Mouse (Mus musculus): ENCODE results near the gene Sbf2. TPM values are rescaled to one million over a fixed set of nuclear protein-coding genes. Genes with fewer than 3 reads are reported as not detected.
A peak's percentile ranks its signal among the peaks of the same experiment; 100 is the strongest.

The Sbf2 gene
- polyA plus RNA-seq, 1 experiment from 2014 or later, result 34.8 TPM

- H3K9me3 ChIP-seq, result no peaks in the 10 kb centered on the region
- H3K4me1 ChIP-seq (replicated peaks), result peaks cover 3% of the 10 kb centered on the region; the same call in 1 of the 2 replicates
- DNase-seq (ENCODE audit: low spot score), result no peak
- H3K27ac ChIP-seq, result no peak overlapping the region
- H3K27me3 ChIP-seq (ENCODE audit: insufficient read depth, poor library complexity, severe bottlenecking), result no peaks in the 10 kb centered on the region
- H3K4me3 ChIP-seq, result no peak overlapping the region
- peaks cover 22% of the 10 kb centered on the region for H3K36me3 ChIP-seq
Measured at GRCm38 (mm10) chr7:110267014-110267413, 347.7 kb downstream of the Sbf2 start.

GRCm38 (mm10) chr7:110265796-110266195 lies 348.9 kb downstream of the Sbf2 start:
- Histone ChIP-seq H3K27ac (no peak overlapping the region), H3K27me3 (ENCODE audit: insufficient read depth, poor library complexity, severe bottlenecking) (no peaks in the 10 kb centered on the region), H3K4me1 (replicated peaks) (no peaks in the 10 kb centered on the region), H3K4me3 (no peak overlapping the region), H3K36me3 (peaks cover 14% of the 10 kb centered on the region), H3K9me3 (no peaks in the 10 kb centered on the region)
- peak; percentile 77 for DNase-seq (ENCODE audit: low spot score)
- WGBS, result 32% methylated on average over 7 of the region's 7 CpGs

DNA sequence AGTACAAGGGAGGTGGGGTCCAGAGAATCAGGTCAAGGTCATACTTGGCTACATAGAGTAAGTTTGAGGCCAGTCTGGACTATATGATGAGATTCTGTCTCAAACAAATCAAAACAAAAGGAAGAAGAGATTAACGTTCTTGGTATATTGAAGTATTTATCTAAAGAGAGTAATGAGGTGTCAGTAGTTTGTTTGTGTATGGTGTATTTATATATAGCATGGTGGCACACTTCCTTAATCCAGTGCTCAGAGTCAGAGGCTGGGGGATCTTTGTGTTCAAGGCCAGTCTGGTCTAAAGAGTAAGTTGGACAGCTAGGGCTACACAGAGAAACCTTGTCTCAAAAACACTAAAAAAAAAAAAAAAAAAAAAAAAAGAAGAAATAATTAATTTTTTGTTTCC lies 351.2 kb downstream of the Sbf2 start:
- peaks cover 4% of the 10 kb centered on the region; the same call in 1 of the 2 replicates for H3K36me3 ChIP-seq
- no peak overlapping the region for H3K27ac ChIP-seq
- no peaks in the 10 kb centered on the region for H3K27me3 ChIP-seq (ENCODE audit: insufficient read depth, poor library complexity, severe bottlenecking)
- 91% methylated on average over 1 of the region's 1 CpGs for WGBS
- DNase-seq (ENCODE audit: low spot score), result no peak
- H3K4me1 ChIP-seq (replicated peaks), result no peaks in the 10 kb centered on the region
- H3K4me3 ChIP-seq, result no peak overlapping the region
- no peaks in the 10 kb centered on the region for H3K9me3 ChIP-seq

GRCm38 (mm10) chr7:110262661-110263060 lies 352.1 kb downstream of the Sbf2 start:
- Histone ChIP-seq H3K27me3 (ENCODE audit: insufficient read depth, poor library complexity, severe bottlenecking) (no peaks in the 10 kb centered on the region), H3K36me3 (peaks cover 4% of the 10 kb centered on the region; the same call in 1 of the 2 replicates)

DNA sequence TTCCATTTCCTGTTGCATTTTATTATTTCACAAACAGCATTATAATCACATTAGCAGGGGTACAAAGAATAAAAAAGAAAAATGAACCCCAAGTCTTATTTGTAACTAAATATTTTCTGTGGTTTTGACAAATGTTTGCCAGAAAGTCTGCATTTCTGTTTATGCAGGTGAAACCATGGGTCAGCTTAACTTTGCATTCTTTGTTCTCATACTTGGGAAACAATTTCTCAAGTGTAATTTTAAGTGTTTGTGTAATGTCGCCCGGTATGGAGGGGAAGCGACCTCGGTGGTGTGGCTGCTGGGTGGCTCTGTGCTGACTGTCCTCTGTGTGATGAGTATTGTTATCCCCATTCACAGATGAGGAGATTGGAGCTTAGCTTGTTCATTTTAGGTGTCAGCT lies 352.9 kb downstream of the Sbf2 start:
- no peak for DNase-seq (ENCODE audit: low spot score)
- WGBS, result 88% methylated on average over 4 of the region's 4 CpGs
- Histone ChIP-seq H3K27ac (no peak overlapping the region), H3K4me3 (no peak overlapping the region), H3K36me3 (0 out of 2 replicates have a peak, but pooled peaks cover 6% of the 10 kb centered on the region), H3K4me1 (replicated peaks) (no peaks in the 10 kb centered on the region; the same call in 1 of the 2 replicates), H3K9me3 (no peaks in the 10 kb centered on the region), H3K27me3 (ENCODE audit: insufficient read depth, poor library complexity, severe bottlenecking) (no peaks in the 10 kb centered on the region)

More at GRCm38 (mm10) chr7:110262661-110263060, 352.1 kb downstream of the Sbf2 start:
- Histone ChIP-seq H3K9me3 (no peaks in the 10 kb centered on the region), H3K4me3 (no peak overlapping the region), H3K27ac (no peak overlapping the region), H3K4me1 (replicated peaks) (no peaks in the 10 kb centered on the region; the same call in 1 of the 2 replicates)
- 91% methylated on average over 1 of the region's 1 CpGs for WGBS
- no peak for DNase-seq (ENCODE audit: low spot score)

GRCm38 (mm10) chr7:110259966-110260711 lies 354.6 kb downstream of the Sbf2 start:
- H3K36me3 ChIP-seq, result 0 out of 2 replicates have a peak, but pooled peaks cover 6% of the 10 kb centered on the region
- WGBS, result 81% methylated on average over 4 of the region's 4 CpGs
- H3K4me1 ChIP-seq (replicated peaks), result no peaks in the 10 kb centered on the region; the same call in 1 of the 2 replicates
- H3K4me3 ChIP-seq, result no peak overlapping the region
- H3K27me3 ChIP-seq (ENCODE audit: insufficient read depth, poor library complexity, severe bottlenecking), result no peaks in the 10 kb centered on the region
- DNase-seq (ENCODE audit: low spot score), result no peak
- H3K9me3 ChIP-seq, result no peaks in the 10 kb centered on the region
- no peak overlapping the region for H3K27ac ChIP-seq

- Histone ChIP-seq H3K36me3 (peaks cover 11% of the 10 kb centered on the region), H3K4me3 (no peak overlapping the region), H3K9me3 (no peaks in the 10 kb centered on the region), H3K27me3 (ENCODE audit: insufficient read depth, poor library complexity, severe bottlenecking) (no peaks in the 10 kb centered on the region), H3K27ac (no peak overlapping the region), H3K4me1 (replicated peaks) (no peaks in the 10 kb centered on the region; the same call in 1 of the 2 replicates)
- WGBS, result 87% methylated on average over 11 of the region's 11 CpGs
- DNase-seq (ENCODE audit: low spot score), result no peak
Measured at GRCm38 (mm10) chr7:110258196-110258950, 356.3 kb downstream of the Sbf2 start.

Other genes with a start within 250 kb of the Sbf2 start
- gene Adm, start 12.7 kb upstream of the Sbf2 start, polyA plus RNA-seq (2016; fragmentation: Nextera tagmentation; extraction: Ambion mirVana), result 5.9 and 6.8 TPM in 2 replicates
- gene Ampd3, start 153.3 kb upstream of the Sbf2 start, polyA plus RNA-seq (2016; fragmentation: Nextera tagmentation; extraction: Ambion mirVana), result 1.7 and 1.9 TPM in 2 replicates
- 22.2 and 22.8 TPM in 2 replicates for gene Rnf141, start 229.5 kb upstream of the Sbf2 start, polyA plus RNA-seq (2016; fragmentation: Nextera tagmentation; extraction: Ambion mirVana)
- 0.73 and 1.7 TPM in 2 replicates for gene Lyve1, start 248.3 kb upstream of the Sbf2 start, polyA plus RNA-seq (2016; fragmentation: Nextera tagmentation; extraction: Ambion mirVana)